Mouse (Mus musculus): ENCODE measurements around the gene Vmn2r3. TPM values are rescaled to one million over a fixed set of nuclear protein-coding genes. Genes with fewer than 3 reads are reported as not detected.

Gene Vmn2r3
- polyA plus RNA-seq, 1 experiment from 2014 or later = not detected

Other genes starting within 250 kb of the Vmn2r3 start
- 0.05 and 0.08 TPM in 2 replicates for gene Vmn2r1, start 208.2 kb downstream of the Vmn2r3 start, polyA plus RNA-seq (2016; fragmentation: Nextera tagmentation; extraction: Ambion mirVana)
- gene Vmn2r2, start 147.8 kb downstream of the Vmn2r3 start, polyA plus RNA-seq (2016; fragmentation: Nextera tagmentation; extraction: Ambion mirVana) = 0.05 TPM in 1 of 2 replicates, not detected in the other
- not detected in 2 replicates for gene Vmn2r4, start 125.7 kb upstream of the Vmn2r3 start, polyA plus RNA-seq (2016; fragmentation: Nextera tagmentation; extraction: Ambion mirVana)
- gene Vmn2r5, start 220.1 kb upstream of the Vmn2r3 start, polyA plus RNA-seq (2016; fragmentation: Nextera tagmentation; extraction: Ambion mirVana) = not detected in 2 replicates